Mouse (Mus musculus) right cerebral cortex, postnatal 4 days (tissue): ENCODE data around the gene Gtsf1l.
"Not testable (repeated sequence)": the region's sequence is repeated elsewhere in the genome, so short reads cannot be mapped to it uniquely, and the experiment has no call there.

Source experiments
- DNase-seq: peaks from one replicate; pipeline ENCODE4 v3.0.0-alpha.2; 2022

Gtsf1l gene

DNA sequence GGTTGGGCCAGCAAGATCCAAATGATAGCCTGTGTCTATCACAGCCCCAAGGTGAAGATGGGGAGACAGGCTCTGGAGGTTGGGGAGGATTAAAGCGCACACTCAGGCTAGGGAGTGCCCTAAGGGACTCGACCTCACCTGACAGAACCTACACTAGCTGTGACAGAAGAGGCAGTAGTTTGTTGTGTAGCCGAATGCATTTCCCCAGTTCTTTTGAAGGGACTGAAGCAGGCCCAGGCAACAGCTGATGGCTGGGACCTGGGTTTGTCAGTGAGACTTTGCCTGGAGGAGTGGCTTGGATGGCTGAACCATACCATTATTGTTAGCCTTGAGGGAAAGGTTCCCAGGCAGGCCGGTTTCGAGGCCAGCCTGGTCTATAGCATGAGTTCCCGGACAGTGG, 2.6 kb downstream of the Gtsf1l start:
- DNase-seq: no peak

DNA sequence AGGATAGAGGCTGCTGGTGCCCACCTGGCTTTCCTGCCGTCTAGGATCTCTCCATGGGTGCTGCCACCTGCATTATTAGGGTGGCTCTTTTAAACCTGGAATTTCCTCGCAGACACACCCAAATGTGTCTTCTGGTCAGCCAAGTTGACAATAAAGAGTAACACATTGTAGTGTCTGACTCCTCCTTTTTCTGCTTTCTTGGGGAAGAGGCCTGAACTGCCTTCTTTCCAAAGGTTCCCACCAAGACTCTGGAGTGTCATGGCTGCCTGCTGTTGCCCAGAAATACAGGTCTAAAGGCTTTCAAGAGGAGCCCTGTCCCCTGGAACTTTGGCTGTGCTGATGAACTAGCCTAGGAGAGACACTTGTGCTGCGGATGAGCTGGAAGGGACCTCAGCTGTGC, 3.1 kb downstream of the Gtsf1l start:
- DNase-seq: no peak

DNA sequence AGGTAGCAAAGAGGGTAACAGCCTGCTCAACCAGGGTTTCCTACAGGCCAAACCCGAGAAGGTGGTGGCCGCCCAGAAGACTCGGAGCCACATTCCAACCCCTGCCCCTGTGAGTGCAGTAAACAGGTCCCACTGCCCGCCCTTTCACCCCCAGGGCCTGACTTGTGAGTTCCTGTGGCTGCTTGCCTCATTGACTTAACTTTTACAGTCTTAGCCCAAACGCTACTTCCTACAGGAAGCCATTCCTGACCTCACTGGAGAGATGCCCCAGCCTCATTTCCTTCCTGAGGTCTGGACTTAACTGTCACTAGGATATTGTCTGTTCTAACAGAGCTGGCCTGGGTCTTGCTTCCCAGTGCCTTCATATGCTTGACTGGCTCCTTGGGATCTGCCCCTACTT, 5.1 kb downstream of the Gtsf1l start:
- no peak for DNase-seq

DNA sequence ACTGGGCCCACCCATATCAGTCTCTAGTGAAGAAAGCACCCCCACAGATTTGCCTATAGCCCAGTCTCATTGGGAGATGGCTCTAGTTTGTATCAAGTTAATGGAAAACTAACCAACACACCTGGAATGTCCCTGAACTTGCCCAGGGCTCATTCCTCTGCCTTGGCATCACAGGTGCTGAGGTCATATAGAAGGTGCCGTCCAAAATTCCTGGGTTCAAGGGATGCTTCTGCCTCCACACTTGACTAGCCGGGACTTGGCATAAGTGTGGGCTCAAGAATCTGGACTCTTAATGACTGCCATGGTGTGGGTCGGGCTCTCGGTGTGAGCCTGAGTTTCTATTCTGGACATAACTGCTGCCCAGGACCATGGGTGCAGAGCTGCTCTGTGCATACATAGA, 8.6 kb downstream of the Gtsf1l start:
- DNase-seq: no peak

DNA sequence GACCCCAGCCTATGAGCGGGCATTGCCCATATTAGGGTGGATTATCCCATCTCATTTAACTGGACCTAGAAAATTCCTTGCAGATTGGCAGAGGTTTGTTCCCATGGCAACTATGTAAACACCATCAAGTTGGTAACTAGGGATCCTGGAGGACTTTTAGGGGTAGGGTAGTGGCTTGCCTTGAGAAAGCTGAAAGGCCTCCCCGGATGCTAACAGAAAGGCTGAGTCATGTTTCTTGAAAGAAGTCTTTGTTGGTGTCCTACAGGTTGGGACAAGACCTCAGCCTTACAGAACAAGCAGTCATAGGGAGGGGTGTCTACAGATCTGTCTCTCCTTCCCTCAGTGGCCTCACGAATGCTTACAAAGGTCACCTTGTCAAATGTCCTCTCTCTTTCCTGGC, 12.4 kb downstream of the Gtsf1l start:
- no peak for DNase-seq

DNA sequence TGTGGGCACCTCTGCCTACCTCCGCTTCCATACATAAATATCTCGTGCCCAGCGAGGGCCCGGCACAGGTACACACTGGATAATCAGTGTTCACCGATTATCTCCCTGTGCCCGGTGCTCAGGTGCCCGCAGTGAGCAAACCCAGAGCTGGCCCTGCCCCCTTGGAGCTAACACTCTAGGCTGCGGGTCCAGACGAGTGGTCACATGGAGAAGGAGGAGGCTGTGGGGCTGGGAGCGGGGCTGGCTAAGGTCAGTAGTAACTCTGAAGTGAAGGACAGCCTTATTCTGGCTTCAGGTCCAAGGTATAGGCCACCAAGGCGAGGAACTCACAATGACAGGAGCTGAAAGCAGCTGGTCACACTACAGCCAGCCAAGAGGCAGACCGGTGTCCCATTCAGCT, 12.8 kb downstream of the Gtsf1l start:
- DNase-seq: no peak

DNA sequence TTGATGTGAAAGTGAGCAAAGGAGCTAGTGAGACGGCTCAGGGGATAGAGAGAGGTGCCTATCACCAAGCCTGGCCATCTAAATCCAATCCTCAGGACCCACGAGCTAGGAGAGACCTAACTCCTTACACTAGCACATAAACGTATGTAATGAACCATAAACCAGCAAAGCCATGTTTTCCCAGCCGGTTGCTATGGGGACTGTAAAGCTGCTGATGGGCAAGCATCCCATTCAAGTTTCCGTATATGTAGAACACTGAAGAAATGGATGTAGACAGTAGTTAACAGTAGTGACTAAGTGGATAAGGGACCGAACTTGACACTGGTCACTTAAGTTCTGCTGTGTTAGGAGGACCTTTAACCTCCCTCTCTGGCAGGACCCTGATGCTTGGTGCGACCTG, 13.6 kb downstream of the Gtsf1l start:
- DNase-seq: peak; percentile 23

DNA sequence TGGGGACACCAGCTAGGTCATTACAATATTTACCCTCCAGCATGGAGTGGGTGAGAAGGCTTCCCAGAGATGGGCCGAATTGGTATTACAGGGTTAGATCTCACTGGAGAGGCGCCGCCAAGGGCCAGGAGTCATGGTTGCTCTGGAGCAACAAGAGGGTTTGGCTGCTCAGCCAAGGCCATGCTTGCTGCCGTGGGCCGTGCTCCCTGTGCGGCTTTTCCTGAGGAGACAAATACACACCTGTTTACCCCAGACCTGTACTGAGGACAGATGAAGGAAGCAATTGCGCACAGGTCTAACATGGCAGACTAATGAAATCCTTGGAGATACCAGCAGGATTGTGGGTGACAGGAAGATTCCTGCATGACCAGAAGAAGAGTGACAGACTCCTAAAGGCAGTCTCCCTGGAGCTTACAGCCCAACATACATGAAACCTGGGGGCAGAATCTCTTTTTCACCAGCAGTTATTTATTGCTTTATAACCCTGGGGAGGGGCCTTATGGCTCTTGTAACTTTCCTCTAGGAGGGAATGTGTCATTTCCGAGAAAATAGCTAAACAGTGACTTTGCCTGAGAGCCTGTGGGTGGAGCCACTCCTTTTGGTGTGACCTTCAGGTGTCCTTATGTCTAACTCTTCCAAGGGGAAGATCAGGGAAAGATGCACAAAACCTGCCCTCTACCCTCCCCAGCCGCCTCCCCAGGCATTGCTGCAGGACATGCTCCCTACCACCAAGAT, 14.5 kb downstream of the Gtsf1l start:
- no peak for DNase-seq

DNA sequence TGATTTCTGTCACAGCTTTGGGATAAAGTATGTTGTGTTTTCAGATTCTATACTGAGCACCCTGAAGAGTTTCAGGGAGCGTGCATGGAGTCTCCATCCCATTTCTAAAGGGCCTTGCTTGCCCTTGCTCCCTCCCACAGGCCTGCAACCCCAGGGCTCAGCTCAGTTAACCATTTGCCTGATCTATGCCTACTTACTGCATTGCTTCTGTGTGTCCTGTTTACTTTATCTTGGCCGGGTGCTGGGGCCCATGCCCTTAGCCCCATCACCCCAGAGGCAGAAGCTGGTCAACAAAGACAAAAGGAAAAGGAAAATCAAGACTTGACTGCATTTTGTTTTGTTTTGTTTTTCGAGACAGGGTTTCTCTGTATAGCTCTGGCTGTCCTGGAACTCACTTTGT, 16.1 kb downstream of the Gtsf1l start:
- DNase-seq: no peak

DNA sequence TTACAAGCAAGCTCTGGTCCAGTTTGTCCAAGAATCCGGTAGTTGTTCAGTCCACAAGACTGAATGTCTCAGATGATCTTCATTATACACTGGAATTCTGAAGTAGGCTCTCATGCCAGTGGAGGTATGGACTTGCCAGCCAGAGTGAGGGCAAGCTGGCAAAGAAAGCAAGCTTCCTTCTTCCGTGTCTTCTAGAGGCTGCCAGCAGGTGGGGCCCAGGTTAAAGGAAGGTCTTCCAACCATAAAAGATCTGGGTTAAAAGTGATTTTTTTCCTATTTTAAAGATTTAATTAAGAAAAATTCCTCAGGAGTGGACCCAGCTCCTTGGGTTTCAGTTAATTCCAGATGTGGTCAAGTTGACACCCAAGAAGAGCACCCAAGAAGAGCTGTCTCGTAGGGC, 17.4 kb downstream of the Gtsf1l start:
- no peak for DNase-seq

DNA sequence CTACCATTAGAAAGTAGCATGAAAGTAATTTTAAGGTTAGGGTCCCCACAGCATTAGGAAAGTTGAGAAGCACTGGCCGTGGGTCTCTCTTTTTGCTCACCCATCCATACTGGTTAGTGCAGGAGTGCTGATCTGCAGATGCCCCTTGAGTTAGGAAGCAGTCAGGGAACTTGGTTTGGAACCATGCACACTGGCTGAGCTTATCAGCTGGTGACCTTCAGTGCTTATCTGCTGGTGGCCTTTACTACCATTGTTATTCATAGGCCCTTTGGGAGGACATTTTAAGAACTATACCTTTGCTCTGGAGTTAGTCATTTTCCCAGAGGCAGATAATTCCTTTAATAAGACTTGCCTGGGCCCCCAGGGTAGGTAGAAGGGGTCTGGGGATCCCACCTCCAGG, 20.4 kb downstream of the Gtsf1l start:
- no peak for DNase-seq

DNA sequence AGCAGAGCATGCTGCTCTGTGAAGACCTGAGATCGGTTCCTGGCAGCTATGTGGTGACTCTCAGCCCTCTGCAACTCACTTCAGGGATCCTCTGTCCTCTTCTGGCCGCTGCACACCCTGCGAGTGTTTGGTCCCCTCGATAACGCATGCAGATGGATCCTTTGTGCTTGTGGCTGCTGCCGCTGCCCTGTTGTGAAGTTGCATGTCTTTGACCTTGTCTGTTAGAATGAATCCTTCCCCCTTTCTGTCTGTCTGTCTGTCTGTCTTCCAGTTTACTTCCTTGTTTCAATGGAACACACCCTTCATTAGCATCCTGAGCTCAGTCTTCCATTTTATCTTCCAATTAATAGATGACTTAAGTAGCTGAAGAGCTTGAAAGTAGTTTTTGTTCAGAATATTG, 21.3 kb downstream of the Gtsf1l start:
- DNase-seq: no peak

DNA sequence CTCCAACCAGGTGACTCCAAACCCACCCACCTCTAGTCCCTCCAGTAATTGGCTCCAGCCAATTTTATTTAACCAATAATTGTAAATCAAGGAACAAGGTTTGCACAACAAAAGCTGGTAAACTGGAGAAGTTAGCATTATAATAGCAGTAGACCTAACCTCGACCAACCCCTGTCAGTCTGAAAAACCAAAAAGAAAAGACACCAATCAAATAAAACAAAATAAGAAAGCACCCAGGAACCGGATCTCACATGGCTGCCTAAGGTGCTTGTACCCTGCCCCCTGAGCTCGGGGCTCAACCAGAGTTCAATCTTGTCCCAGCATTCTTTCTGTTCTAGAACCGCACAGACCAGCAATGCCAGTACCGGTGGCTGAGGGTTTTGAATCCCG, 25.5 kb downstream of the Gtsf1l start:
- DNase-seq: no peak

DNA sequence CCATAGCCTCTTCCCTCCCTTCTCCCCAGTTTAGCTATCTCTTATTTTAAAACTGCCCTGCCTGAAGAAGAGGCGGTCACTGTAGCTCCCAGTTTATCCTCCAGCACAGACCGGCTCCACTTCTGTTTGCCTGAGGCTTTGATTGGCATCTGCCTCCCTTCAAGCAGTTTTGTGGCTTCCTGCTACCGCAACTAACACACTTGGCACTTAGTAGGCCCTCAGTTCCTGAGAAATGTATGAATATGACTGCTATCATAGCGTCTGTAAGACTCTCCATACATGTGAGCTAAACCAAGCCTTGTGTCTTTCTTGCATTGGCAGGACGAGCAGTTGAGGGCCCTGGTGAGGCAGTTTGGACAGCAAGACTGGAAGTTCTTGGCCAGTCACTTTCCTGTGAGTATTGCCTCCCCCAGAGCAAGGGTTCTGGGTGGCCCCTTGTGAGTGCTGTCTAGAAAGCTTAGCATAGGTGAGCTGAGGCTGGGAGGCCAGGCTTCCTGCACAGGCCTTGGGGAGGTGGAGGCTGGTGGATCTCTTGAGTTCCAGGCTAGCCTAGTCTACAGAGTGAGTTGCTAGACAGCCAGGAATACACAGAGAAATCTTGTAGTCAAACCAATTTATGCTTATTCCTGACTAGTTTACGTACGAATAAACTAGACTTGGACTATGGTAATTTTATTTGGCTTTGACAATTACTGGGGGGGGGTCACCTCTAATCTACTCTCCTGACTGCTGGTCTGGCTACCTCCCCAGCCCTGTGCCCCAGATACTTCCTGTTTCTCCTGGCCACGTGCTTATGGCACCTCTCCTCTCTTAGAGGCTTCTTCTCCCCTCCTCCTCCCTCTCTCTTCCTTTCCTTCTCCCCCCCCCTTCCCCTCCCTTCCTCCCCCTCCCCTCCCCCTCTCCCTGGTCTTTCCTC, 26.2 kb downstream of the Gtsf1l start:
- no peak for DNase-seq

DNA sequence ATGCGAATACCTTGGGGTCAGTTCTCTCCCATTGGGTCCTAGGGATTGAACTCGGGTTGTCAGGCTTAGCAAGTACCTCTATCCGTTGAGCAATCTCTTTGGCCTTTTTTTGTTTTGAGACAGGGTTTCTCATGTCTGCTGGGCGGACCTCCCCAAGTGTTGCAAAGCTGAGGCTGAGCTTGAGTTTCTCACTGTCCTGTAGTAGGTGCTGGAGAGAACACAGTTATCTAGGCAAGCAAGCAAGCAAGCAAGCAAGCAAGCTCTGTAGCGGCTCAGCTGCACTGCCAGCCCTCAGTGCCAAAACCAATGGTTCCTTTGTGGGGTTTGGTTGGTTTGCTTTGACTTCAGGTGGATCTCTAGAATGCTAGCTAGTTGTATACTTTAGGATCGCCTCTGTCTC, 27.0 kb downstream of the Gtsf1l start:
- no peak for DNase-seq

DNA sequence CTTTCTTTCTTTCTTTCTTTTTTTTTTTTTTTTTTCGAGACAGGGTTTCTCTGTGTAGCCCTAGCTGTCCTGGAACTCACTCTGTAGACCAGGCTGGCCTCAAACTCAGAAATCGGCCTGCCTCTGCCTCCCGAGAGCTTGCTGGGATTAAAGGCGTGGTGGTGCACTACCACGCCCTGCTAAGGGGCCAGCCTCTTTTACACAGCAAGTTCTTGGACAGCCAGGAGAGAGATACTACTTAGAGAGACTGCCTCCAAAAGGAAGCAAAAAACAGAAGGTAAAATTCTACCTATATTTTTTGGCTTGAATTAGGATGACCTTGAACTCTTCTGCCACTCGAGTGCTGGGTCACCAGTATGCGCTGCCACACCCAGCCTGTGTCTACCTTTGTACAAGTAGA, 28.7 kb downstream of the Gtsf1l start:
- DNase-seq: not testable (repeated sequence)

DNA sequence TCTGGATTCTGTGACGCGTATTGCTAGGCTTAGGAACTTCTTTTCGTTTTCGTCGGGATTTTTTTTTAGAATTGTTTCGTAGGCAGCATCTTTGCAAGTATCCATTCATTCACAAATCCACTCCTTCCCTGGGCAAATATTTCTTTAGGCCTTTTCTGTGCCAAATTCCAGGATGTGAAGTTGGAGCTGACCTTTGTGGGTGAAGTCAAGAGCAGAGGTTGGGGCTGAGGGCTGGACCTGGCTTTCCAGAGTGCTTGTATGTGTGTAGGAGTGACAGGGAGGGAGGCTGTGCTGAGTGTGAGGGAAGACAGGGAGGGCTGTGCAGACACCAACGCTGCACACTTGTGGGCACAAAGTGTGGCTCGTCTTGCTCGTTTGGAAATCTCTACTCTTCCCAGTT, 31.1 kb downstream of the Gtsf1l start:
- no peak for DNase-seq

DNA sequence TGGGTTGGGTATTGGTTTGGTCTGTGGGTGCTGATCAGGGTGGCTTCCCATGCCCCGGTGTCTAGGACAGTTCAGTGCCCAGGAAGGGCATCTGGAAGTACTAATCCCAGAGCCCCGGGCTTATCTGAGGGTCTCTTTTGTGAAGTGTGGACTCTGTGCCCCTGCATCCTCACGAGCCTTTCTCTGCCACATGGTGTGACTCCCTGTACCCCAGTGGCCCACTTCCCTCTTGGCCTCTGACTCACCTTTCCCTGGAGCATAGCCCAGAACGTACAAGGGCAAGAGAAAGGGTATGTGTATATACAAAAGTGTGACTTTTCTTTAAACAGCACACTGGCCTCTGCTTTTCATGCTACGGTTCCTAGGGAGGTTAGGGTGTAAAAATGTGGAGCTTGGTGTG, 31.9 kb downstream of the Gtsf1l start:
- no peak for DNase-seq

DNA sequence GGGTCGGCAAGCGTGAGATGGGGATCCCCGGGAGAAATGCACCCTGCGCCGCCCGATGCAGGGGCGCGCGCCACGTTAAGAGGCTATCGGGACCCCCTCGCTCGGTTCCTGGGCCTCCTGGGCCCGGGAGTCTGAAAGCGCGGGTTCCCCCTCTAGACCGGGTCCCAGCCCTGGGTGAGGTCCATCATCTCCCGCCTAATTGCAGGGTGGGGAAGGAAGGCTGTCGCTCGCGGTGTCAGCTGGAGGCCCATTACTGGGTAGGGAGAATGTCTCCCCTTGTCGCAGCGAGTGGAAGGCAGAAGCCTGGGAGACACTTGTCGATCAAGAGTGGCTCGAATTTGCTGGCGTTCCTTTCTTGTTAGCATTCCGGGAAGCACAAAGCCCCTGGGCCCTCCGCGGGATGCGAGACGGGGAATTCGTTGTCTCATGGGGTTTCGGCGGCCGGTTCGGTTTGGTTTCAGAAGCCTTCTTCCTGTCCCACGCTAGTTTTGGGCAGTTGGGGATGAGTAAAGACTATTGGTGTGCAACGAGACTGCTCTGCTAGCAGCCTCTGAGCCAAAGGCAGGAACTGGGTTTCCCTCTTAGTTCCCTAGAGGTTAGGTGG, 32.7 kb downstream of the Gtsf1l start:
- peak; percentile 11 for DNase-seq

DNA sequence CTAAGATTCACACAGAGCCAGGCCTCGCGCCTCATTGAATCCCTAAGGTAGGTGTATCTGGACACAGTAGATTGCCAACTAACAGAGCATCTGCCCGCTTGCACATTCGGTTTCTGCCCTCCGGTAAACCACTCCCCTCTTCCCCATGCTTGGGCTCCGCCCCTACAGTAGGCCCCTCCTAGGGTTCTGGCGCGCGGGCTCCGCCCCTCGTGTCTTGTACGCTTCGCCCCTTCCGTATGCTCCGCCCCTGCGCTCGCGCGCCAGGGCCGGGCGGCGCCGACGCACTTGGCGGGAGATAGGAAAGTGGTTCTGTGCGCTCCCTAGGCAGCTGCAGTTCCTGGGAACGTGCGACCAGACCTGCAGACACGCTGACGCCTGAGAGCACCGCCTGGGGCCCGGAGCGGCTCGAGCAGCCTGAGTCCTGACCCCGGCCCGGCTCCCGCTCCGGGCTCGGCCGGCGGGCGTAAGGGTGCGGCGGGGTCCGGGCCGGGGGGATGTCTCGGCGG, 33.3 kb downstream of the Gtsf1l start, which contains the start of gene Mybl2:
TSS of gene Mybl2 (plus strand) at position 353 of the 506 bp plus-strand sequence.
- peak; percentile 82 for DNase-seq

DNA sequence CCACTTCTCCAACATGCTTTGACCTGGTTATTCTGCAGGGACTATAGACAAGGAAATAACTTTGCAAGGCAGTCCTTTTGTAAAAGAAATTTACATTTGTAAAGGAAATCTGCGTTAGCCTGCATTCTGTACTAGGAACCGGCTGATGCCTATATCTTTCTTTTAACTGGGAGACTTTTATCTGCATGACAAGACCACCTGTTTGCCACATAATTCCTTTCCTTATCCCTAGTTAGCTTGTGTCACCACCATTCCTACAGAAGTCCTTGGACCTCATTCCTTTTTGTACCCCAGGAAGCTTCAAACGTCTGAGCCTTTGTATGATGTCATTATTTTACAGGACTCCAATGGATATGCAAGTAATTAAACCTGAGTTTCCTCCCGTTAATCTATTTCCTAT, 34.8 kb downstream of the Gtsf1l start:
- no peak for DNase-seq

DNA sequence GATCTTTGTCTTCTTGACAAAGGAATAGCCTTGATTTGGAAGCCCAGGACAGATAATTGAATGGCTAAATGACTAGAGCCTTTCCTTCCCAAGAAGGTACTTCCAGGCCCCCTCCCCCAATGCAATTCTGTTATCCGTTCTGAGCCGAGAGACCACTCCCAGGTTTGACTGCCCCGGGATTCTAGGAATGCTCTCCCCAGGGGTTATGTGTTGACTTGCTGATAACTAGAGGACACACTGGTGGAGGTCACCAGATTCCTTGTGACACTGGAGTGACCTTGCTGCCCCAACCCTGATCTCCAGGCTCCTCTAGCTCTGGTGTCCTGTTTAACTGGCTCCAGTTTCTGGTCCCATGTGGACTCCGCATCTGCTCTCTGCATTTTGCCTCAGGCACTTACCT, 35.6 kb downstream of the Gtsf1l start:
- DNase-seq: no peak

DNA sequence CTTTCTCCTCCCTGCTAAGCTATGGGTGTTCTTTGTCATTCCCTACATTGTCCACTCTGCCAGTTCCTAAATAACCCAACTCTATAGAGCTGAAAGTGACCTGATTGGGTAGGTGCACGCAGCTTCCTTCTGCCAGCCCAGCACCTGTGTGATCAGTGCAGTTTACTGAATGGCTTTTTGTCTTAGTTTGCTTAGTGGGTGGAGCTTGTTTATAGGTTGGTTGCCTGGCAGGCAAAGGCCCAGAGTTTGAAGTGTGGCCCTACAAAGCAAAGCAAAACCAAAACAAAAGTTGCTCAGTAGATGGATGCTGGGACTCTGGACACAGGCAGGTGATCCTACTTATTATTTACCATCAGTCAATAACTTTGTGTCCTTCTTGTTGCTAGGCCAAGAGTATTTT, 36.0 kb downstream of the Gtsf1l start:
- no peak for DNase-seq

DNA sequence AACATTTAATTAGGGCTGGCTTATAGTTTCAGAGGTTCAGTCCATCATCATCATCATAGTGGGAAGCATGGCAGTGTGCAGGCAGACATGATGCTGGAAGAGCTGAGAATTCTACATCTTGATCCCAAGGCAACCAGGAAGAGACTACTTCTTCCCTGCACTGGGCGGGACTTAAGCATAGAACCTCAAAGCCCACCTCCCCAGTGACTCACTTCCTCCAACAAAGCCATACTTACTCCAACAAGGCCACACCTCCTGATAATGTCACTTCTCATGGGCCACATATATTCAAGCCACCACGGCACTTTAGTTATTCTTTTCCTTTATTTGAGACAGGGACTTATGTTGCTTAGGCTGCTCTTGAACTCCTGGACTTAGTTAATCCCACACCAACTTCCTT, 38.5 kb downstream of the Gtsf1l start:
- no peak for DNase-seq
